Mouse (Mus musculus) embryo, embryonic 11 days (tissue): ENCODE measurements at regions not wholly inside any gene's neighbourhood (a gene's known extent, or its start where the extent isn't known, plus 50 kb on each side); places are given as distances from the start of the nearest gene placed in this dataset.
"Not testable (repeated sequence)": the region's sequence is repeated elsewhere in the genome, so short reads cannot be mapped to it uniquely, and the experiment has no call there.

Experiments
- DNase-seq: peaks from one replicate; pipeline ENCODE4 v3.0.0-alpha.2; 2015

DNA sequence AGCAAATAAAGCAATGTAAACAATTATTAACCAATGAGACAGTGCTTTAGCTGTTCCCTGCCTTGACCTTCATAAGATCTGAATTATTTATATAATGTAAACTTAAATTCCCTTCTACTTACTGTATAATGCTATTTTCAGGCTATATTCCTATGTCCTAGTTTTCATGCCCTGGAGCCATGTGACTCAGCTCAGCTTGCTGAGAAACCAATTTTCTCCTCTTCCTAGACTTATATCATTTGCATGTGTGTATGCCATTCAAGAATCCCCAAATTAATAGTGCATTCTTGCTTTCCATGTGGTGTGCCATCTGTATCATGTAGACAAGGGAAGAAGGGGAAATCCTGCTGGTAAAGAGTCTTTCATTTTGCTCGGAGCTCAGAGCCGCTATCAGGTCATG, 166.7 kb upstream of the Trim24 start:
- DNase-seq, result no peak

GRCm38 (mm10) chr6:37705733-37706145, 164.9 kb upstream of the Trim24 start:
- DNase-seq, result no peak

DNA sequence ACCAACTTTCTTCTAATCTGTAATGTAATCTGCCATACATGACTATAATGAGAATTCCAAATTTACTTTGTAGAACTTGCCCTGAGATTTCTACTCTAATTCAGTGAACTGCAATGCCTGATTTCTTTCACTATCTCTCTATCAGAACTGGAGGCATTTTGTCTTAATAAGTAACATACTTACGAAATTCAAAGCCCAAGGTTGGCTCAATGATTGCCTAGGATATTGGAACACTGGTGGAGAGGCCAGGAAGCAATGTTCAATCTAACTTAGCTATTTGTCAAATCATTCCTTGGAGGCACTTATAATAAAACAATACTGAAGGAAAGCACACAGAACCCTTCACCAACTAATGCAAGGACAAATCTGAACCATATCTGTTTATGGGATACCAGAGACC, 162.9 kb upstream of the Trim24 start:
- not testable (repeated sequence) for DNase-seq

- no peak for DNase-seq
Observed at GRCm38 (mm10) chr6:37711766-37712165, 158.8 kb upstream of the Trim24 start.

DNA sequence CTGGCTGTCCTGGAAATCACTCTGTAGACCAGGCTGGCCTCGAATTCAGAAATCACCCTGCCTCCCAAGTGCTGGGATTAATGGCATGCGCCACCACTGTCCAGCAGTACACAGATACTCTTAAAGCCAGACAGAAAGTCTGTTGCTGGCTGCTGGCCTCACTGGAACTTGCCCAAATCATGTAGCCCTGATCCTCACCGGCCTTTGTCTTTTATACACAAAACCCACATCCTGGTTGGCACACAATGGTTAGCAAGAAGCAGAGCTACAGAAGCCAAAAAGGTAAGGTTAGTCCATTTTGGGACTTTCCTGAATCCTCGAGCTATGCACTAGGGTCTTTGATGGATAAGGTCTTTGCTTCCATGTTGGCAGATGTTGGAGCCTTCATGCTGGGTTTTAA, 157.2 kb upstream of the Trim24 start:
- no peak for DNase-seq

DNA sequence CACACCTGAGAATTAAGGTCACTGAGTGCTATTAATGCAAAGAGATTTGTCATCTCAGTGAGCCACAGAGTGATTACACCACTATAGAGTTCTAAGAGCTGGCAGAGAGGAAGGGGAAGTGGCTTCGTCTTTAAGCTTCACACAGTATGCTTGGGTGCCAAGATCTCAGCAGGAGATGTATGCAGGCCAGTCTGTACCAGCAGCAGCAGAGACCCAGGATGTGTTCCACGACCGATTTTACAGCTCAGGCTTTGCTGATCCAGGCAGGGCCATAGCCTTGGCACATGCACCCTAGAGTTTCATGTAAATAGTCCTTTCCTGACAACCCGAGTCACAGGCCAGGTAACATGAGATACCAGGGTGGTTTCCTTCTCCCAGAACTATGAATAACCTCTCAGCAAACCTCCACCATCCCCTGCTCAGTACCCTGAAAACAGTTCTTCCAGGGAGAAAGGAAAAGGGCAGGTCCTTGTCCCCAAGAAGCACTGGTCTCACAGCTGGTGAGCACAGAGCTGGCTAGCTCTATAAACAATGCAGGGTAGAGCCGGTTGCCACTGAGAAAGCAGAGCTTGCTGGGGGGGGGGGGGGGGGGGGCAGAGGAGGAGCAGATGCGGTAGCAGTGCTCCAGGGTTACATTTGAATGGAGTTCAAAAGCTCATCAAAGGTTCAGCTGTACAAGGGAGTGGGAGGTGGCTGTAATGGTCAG, 156.2 kb upstream of the Trim24 start:
- no peak for DNase-seq

- no peak for DNase-seq
Observed at GRCm38 (mm10) chr6:37721736-37722135, 148.9 kb upstream of the Trim24 start.

DNA sequence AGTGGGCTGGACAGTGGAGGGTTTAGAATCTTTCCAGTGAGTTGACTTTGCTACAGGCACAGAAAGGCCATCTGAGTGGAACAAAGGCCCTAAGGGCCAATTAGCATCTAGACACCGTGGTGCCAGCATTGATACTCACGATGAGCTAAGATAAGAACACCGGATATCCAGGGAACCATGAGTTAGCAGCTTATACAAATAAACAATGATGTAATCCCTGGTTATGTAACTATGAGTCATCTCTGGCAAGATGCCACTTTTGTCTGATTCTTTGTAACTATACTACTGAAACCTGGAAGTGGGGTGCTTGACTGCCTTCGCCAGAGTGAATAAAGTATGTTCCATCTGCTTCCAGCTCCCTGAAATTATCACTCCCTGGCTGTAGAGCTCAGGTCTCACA, 147.3 kb upstream of the Trim24 start:
- DNase-seq, result peak; percentile 33

DNA sequence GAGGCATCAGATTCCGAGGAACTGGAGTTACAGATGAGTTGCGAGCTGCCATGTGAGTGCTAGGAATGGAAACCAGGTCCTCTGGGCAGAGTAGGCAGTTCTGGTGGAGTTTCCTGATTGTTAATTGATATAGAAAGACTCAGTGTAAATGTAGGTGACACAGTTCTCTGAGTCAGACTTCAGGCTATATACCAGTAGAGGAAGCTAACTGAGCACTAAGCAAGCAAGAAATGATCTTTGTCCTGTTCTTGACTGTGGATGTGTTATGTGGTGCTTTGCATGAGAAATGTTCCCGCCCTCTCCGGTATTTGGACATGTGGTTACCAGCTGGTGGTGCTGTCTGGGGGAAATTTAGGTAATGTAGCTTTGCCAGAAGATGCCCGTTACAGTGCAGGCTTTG, 146.4 kb upstream of the Trim24 start:
- DNase-seq, result no peak

- DNase-seq, result no peak
Observed at GRCm38 (mm10) chr6:37728621-37729020, 142.0 kb upstream of the Trim24 start.

DNA sequence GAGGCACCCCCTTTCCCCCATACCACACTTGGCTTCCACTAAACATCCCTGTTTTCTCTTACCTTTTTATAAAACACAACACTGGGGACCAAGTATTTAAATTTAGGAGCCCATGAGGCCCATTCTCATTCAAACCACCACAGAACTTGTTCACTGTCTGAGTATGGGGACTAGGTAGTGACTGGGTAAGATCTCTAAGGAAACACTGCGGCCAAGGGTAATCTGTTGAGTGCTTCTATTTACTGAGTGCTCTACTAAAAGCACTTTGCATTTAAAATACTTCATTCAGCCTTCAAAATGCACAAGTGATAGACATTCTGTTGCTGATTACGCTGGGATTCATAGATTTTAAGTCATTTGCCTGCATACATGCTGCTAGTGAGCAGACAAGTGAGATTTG, 141.4 kb upstream of the Trim24 start:
- DNase-seq, result no peak

- DNase-seq, result peak; percentile 43
Observed at GRCm38 (mm10) chr6:37730500-37731239, 139.9 kb upstream of the Trim24 start.

DNA sequence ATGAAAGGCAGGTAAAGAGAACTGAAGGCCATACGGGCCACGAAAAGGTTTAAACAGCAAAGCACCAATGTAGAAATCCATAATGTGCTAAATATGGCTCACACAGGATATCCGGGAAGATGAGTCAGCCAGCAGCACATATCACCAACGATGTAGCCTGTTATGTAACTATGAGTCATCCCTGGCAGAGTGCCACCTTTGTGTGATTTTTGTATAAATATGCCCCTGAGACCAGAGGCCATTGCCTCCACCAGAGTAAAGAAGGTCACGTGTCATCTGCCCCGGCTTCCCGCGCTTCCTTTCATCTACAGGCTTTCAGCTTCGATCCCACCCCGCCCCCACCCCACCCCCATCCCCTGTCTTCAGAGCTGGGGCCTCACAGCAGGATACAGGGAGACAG, 138.2 kb upstream of the Trim24 start:
- peak; percentile 64 for DNase-seq

- DNase-seq, result no peak
Observed at GRCm38 (mm10) chr6:37735288-37735961, 135.2 kb upstream of the Trim24 start.

GRCm38 (mm10) chr6:37735962-37736297, 134.7 kb upstream of the Trim24 start:
- DNase-seq, result no peak

DNA sequence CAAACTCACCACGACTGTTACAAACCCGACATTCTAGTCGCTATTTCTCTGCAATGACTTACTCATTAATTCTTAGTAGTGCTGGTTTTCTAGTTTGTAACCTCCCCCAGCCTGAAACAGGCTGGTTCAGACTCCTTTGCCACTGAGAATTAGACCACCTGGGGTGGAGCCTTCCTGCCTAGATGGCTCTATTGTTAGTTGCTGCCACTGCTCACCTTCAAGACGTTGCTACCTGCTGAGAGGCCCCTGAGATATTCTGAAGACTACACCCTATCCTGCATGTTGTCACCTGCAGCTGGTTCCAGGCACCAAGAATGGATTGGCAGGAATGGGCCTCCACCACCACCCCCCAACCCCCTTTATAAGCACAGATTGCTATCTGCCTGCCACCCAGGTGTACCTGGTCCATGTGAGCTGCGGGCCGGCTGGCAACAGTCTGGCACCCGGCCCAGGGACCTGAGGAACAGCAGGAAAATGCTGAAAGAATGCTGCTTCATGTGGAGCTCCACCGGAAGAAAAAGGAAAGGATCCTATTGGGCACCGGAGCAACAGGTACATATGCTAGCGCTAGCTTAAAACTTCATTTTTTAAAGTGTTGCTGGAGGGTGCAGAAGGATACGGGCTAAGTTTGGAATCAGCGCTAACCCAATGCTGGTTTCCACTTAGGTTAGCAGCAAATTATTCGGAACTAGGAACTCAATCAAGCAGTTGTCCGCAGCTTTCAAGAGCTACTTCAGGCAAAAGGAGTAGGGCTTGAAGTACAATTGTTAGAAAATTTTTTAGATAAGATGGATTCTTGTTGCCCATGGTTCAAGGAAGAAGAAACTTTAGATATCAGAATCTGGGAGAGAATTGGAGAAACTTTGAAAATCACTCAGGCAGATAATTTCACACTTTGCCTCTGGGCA, 129.4 kb upstream of the Trim24 start:
- DNase-seq, result no peak

GRCm38 (mm10) chr6:37741916-37742315, 128.7 kb upstream of the Trim24 start:
- DNase-seq, result not testable (repeated sequence)

DNA sequence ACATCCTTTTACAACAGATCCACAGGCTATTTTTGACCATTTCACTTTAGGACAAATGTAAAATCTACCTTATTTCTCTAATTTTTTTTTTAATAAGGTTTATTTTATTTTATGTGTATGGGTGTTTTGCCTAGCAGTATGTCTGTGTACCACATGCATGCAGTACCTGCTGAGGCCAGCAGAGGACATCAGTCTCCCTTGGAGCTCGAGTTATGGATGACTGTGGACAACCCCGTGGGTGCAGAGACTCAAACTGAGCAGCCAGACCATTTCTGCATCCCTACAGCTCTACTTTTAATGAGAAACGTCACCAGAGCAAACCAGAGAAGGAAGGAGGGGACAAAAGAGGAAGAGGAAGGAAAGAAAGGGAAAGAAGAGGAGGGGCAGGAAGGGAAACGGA, 125.9 kb upstream of the Trim24 start:
- DNase-seq, result no peak

DNA sequence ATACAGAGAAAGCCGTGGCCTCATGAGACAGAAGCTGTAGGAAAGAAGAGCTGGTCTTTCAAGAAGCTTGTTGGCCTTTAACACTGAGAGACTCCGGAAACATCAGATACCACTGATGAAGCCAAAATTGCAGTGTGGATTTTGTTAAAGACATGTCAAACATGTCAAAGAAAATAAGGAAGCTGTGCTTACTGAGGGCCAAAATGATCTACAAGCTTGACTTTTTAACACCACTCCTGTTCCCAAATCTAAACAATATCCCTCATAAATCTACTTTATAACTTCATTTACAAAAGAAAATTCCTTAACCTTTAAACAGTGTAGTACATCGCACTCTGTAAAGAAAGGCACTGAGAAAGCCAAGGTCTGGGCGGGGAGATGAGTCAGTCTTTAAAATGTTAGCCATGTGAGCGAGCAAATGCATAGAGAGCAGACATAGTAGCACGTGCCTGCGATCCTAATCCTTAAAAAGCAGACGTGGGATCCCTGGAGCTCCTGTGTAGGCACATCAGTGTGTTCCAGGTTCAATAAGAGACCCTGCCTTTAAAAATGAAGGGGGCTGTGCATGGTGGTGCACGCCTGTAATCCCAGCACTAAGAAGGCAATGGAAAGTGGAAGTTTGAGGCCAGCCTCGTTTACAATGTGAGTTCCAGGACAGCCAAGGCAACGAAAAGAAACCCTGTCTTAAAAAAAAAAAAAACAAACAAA, 125.1 kb upstream of the Trim24 start:
- DNase-seq, result no peak

- not testable (repeated sequence) for DNase-seq
Observed at GRCm38 (mm10) chr6:37747793-37748192, 122.8 kb upstream of the Trim24 start.

DNA sequence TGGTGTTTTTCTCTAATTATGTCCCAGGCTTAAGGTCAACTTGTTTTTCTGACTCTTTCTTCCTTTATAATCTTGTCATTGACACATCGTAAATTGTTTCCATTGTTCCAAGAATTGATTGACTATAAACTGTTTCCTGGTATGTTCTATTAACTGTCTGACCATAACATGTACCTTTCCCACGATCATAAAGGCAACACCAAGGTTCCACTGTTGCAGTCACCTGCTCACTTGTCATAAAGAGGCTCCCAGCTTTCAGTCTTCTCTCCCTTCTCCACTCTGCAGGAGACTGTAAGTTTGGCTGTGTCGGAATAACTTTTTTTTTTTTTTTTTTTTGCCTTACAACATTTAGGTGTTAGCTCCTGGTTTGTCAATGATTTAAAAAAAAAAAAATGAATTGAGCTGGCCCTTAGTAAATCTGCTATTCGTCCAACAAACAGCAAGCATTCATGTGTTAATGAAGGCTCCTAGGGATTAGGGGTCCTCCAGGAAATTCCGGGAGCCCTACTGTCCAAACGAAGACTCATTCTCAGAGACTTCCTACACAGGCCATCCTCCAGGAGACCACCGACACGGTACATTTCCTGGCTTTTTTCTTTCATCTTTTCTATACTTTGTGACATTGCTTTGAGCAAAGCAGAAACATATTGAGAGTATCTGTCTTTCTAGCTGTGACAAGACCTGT, 122.2 kb upstream of the Trim24 start:
- no peak for DNase-seq

DNA sequence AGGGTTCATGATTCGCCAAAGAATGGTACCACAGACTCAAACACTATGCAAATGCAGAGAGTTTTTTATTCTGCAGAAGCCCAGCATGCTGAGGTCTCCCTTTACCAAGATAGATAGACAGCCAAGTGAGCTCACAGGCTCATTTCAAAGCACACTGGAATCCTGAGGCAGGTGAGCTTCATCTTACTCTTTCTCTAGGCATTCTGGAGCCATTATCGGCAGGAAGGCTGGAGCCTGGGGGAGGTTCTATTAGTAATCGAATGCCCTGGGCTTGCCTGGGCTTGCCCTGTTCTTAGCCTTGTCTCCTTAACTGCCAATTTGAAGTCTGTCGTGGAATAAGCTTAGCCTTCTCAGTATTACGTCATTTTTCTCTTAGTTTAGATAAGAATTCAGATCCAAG, 121.6 kb upstream of the Trim24 start:
- no peak for DNase-seq
